Mouse (Mus musculus): ENCODE results near the gene Iqgap2.

DNA sequence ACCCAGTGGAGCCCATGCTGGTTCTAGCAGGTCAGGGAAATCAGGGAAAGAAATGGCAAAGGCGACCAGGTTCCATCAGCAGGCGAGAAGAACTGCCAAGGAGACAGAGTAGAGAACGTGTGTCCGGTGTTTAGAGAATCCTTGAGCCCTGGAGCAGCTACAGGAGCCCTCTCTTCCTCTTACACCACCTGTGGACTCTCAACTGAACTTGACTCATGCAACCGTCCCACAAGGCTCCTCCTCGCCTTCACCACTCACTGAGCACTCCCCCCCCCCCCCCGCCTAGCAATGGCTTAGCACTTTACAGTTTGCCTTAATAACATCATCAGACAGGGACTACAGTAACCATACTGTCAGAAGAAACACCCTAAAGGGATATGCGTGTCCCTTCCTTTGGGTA lies 21.1 kb downstream of the Iqgap2 start:
- TF ChIP-seq CTCF (IDR thresholded peaks at IDR 0.05; ENCODE audit: low read depth) = no peak
- TF ChIP-seq EP300 (optimal IDR thresholded peaks at IDR 0.05) = no peak
